Mouse (Mus musculus) C2C12 (cell line): ENCODE measurements around the gene Lce1j. TPM values are rescaled to one million over a fixed set of nuclear protein-coding genes. Genes with fewer than 3 reads are reported as not detected.
"Not testable (repeated sequence)": the region's sequence is repeated elsewhere in the genome, so short reads cannot be mapped to it uniquely, and the experiment has no call there.

ENCODE experiments used
- H3K27me3 ChIP-seq: one replicate; pipeline ENCODE4 v1.6.1; 2011; ENCODE audit not compliant: control insufficient read depth, insufficient read depth, insufficient read length
- H3K36me3 ChIP-seq: one replicate; pipeline ENCODE4 v1.6.1; 2011; ENCODE audit not compliant: control insufficient read depth, insufficient read depth
- H3K4me3 ChIP-seq: one replicate; pipeline ENCODE4 v1.5.1; 2011; ENCODE audit warnings: mild to moderate bottlenecking, control low read depth; ENCODE audit not compliant: poor library complexity, insufficient read depth, severe bottlenecking
- H3K79me2 ChIP-seq: one replicate; pipeline ENCODE4 v1.6.1; 2011; ENCODE audit not compliant: control insufficient read depth, insufficient read depth
- H3K79me3 ChIP-seq: one replicate; pipeline ENCODE4 v1.6.1; 2011; ENCODE audit warnings: low read depth, control low read depth
- H3ac ChIP-seq: one replicate; pipeline ENCODE3; 2011; ENCODE audit warnings: low read depth; ENCODE audit not compliant: control insufficient read depth, insufficient read length
- CEBPB ChIP-seq: IDR thresholded peaks from one replicate; pipeline ENCODE4 v1.6.1; 2011; ENCODE audit warnings: low read depth, mild to moderate bottlenecking, control low read depth, moderate library complexity
- CTCF ChIP-seq: IDR thresholded peaks from one replicate; pipeline ENCODE4 v1.5.1; 2011; ENCODE audit not compliant: control insufficient read depth, insufficient read depth, insufficient read length
- FOSL1 ChIP-seq: IDR thresholded peaks from one replicate; pipeline ENCODE4 v1.8.0; 2011; ENCODE audit warnings: mild to moderate bottlenecking, low read length; ENCODE audit not compliant: poor library complexity, insufficient read depth, severe bottlenecking
- MAX ChIP-seq: IDR thresholded peaks from one replicate; pipeline ENCODE4 v1.6.1; 2011; ENCODE audit warnings: mild to moderate bottlenecking, control low read depth
- MYOD1 ChIP-seq: IDR thresholded peaks from one replicate; pipeline ENCODE4 v1.6.1; 2011; ENCODE audit warnings: low read depth; ENCODE audit not compliant: control insufficient read depth, insufficient read length
- MYOG ChIP-seq: IDR thresholded peaks from one replicate; pipeline ENCODE4 v1.6.1; 2011; ENCODE audit not compliant: control insufficient read depth, insufficient read length; ENCODE audit errors: extremely low read depth
- USF1 ChIP-seq: IDR thresholded peaks from one replicate; pipeline ENCODE4 v1.6.1; 2011; ENCODE audit warnings: low read depth, mild to moderate bottlenecking, control low read depth, moderate library complexity
- long read RNA-seq, 2 experiments: library from polyadenylated mRNA; unstranded; transcript quantifications; one replicate each; pipeline ENCODE4 v2.0.0; 2019 to 2020
- polyA plus RNA-seq: library from polyadenylated mRNA; unstranded; fragments of >200 nt; fragmentation: generic; extraction: Trizol; gene quantifications from one replicate; pipeline ENCODE4 v1.2.1, GENCODE M21; 2012; ENCODE audit warnings: missing spikeins

Gene Lce1j
- not detected for polyA plus RNA-seq
- long read RNA-seq, experiment 1 = 0 reads
- long read RNA-seq, experiment 2 = 0 reads

DNA sequence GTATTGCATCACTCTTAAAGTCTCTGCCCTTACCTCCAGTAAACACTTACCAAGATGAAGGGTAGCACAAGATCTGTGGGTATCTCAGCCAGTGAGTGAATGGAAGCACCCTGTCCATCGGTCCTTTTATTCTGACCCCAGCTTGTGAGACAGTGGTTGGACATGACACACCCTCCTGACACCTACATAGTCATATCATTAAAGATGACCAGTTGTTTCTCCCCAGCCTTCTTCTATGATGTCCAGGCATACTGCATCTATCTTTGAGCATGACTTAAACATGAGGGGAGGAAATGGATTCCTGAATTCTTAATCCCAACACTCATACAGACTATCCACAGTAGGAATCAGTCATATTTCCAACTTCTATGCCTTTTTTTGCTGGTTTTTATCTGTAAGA is at the start of gene Lce1j:
Lce1j (minus strand) TSS at position 101 of the 400 bp plus-strand sequence.
- Histone ChIP-seq H3K79me2 (no peaks in the 10 kb centered on the region), H3K4me3 (no peak within 1 kb of the TSS)
- TF ChIP-seq MYOG (no peak), CEBPB (no peak), FOSL1 (no peak), MAX (no peak), USF1 (no peak), CTCF (no peak), MYOD1 (no peak)

DNA sequence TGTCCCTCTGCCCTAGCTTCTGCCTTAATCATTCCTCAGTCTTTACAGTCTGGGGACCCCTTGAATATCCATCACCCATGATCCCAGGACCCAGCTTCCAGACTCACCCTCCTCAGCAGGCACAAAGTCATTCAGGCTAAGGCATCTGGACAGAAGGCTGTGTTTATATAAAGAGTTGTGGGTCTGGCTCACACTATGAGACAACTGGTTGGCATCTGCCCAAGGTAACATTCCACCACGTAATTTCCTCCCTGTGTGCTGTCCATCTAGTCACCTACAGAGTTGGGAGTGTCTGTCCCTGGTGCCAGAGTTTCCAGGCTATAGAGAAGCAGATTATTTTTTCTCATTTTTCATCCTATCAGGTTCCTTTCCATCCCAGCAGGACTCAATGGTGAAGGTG is 36.8 kb upstream of the Lce1j start, which contains the start of gene Kprp:
Kprp (minus strand) TSS at position 140 of the 400 bp plus-strand sequence.
- H3ac ChIP-seq = no peak within 1 kb of the TSS
- H3K4me3 ChIP-seq = no peak within 1 kb of the TSS
- H3K79me2 ChIP-seq = no peaks in the 10 kb centered on the region
- H3K36me3 ChIP-seq = no peaks in the 10 kb centered on the region
- no peaks in the 10 kb centered on the region for H3K27me3 ChIP-seq
- H3K79me3 ChIP-seq = no peaks in the 10 kb centered on the region
- TF ChIP-seq USF1 (no peak), CEBPB (no peak), CTCF (no peak), MAX (no peak), FOSL1 (no peak), MYOG (no peak), MYOD1 (no peak)

More for the DNA sequence above, at the start of gene Lce1j:
- Histone ChIP-seq H3K79me3 (no peaks in the 10 kb centered on the region), H3K27me3 (no peaks in the 10 kb centered on the region), H3K36me3 (no peaks in the 10 kb centered on the region), H3ac (no peak within 1 kb of the TSS)

DNA sequence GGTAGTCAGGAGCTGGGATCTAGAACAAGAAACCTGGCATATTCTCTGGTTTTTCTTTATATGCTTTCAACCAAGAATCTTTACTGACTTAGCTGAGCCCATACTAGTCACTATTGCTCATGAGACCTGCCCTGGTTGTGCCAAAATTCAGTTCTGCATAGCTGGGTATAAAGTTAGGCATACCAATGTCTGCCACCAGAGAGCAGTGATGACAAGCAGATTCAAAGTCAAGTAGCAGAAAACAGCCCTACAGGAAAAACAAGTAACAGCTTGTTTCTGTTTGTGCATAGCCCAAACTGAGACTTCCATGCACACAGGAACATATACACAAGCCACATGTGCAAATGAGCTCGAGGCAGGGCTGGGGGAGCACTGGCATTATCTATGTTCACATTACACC is 35.5 kb upstream of the Lce1j start:
- H3K79me2 ChIP-seq = no peaks in the 10 kb centered on the region
- no peaks in the 10 kb centered on the region for H3K79me3 ChIP-seq
- H3K36me3 ChIP-seq = no peaks in the 10 kb centered on the region
- H3K27me3 ChIP-seq = no peaks in the 10 kb centered on the region
- no peak overlapping the region for H3ac ChIP-seq
- TF ChIP-seq CEBPB = no peak
- no peak for TF ChIP-seq MAX
- TF ChIP-seq CTCF = no peak
- TF ChIP-seq USF1 = no peak
- TF ChIP-seq MYOD1 = no peak
- TF ChIP-seq MYOG = no peak
- TF ChIP-seq FOSL1 = no peak
- H3K4me3 ChIP-seq = no peak overlapping the region

DNA sequence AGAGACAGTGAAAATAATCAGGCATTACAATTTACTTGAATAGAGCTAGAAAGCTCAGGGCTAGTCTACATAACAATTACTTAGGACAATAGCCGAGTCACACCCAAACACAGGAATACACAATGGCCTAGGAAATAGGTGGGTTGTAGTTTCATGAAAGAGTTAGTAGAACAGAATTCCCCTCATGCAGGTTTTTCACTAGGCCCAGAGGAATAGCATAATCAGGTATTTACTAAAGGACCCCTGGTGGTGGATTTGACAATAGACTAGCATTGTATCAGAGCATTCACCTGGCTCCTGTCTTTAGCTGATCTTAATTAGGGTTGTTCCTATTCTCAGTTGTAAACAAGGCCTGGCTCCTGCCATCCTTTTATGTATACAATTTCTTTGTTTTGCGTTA is 25.7 kb upstream of the Lce1j start:
- H3ac ChIP-seq, H3K79me2 ChIP-seq, H3K79me3 ChIP-seq, H3K4me3 ChIP-seq, H3K27me3 ChIP-seq, H3K36me3 ChIP-seq: not testable (repeated sequence)

DNA sequence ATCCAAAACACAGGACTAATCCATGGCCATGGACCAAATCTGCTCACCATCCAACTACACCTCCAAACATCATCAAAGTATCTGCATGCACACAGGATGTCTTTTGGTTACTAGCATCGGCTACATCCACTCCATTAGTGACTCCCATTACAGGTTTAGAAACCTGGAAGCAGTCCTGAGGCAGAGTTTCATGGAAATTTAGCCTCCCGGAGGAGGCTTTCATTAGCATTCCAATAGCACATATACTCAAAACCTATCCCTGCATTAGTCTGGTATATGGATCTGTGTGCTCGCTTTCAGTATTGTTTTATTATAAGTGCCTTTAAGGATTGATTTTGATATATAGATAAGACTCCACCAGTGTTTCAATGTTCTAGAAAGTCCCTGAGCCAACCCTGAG is 25.3 kb upstream of the Lce1j start:
- Histone ChIP-seq H3K4me3 (no peak overlapping the region), H3K79me3 (no peaks in the 10 kb centered on the region), H3K27me3 (no peaks in the 10 kb centered on the region), H3K79me2 (no peaks in the 10 kb centered on the region), H3ac (no peak overlapping the region), H3K36me3 (no peaks in the 10 kb centered on the region)
- no peak for TF ChIP-seq USF1
- no peak for TF ChIP-seq CEBPB
- TF ChIP-seq MYOG = no peak
- TF ChIP-seq CTCF = no peak
- no peak for TF ChIP-seq MYOD1
- TF ChIP-seq MAX = no peak
- no peak for TF ChIP-seq FOSL1

DNA sequence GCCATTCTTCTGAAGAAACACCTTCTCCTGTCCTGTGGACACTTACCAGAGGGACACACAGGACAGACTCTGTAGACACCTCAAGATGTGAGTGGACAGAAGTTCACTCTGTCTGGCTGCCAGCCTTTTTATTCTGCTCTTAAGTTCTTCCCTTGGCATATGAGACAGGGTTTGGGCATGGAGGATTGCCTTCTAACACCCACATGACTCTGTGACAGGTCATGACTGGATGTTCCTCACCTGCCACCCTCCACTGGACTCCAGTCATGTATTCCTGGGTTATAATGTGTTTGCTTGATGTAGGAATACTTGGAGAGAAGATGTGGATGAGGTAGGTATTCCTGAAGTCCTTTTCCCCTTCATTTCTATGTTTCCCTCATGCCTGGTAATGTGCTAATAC is 17.5 kb upstream of the Lce1j start, which contains the start of gene Lce1k:
Lce1k (minus strand) TSS at position 101 of the 400 bp plus-strand sequence.
- no peaks in the 10 kb centered on the region for H3K36me3 ChIP-seq
- no peaks in the 10 kb centered on the region for H3K27me3 ChIP-seq
- H3K4me3 ChIP-seq = no peak within 1 kb of the TSS
- H3K79me3 ChIP-seq = no peaks in the 10 kb centered on the region
- TF ChIP-seq MYOD1 = no peak
- no peak for TF ChIP-seq CTCF
- TF ChIP-seq FOSL1 = no peak
- TF ChIP-seq USF1 = no peak
- no peak for TF ChIP-seq MAX
- no peak for TF ChIP-seq CEBPB
- no peak for TF ChIP-seq MYOG
- no peaks in the 10 kb centered on the region for H3K79me2 ChIP-seq
- H3ac ChIP-seq = no peak within 1 kb of the TSS
